Mouse (Mus musculus) C2C12 (cell line): ENCODE results near the gene Tcte2.

Experiments used
- CTCF ChIP-seq: IDR thresholded peaks from one replicate; pipeline ENCODE4 v1.5.1; 2011; ENCODE audit not compliant: control insufficient read depth, insufficient read depth, insufficient read length
- MAX ChIP-seq: IDR thresholded peaks from one replicate; pipeline ENCODE4 v1.6.1; 2011; ENCODE audit warnings: mild to moderate bottlenecking, control low read depth
- MYOD1 ChIP-seq: IDR thresholded peaks from one replicate; pipeline ENCODE4 v1.6.1; 2011; ENCODE audit warnings: low read depth; ENCODE audit not compliant: control insufficient read depth, insufficient read length
- USF1 ChIP-seq: IDR thresholded peaks from one replicate; pipeline ENCODE4 v1.6.1; 2011; ENCODE audit warnings: low read depth, mild to moderate bottlenecking, control low read depth, moderate library complexity

- TF ChIP-seq MYOD1 (no peak), CTCF (no peak), USF1 (no peak), MAX (no peak)
Measured at GRCm38 (mm10) chr17:13759156-13759852, 2.3 kb downstream of the Tcte2 start.
